In the genomic region with DNA sequence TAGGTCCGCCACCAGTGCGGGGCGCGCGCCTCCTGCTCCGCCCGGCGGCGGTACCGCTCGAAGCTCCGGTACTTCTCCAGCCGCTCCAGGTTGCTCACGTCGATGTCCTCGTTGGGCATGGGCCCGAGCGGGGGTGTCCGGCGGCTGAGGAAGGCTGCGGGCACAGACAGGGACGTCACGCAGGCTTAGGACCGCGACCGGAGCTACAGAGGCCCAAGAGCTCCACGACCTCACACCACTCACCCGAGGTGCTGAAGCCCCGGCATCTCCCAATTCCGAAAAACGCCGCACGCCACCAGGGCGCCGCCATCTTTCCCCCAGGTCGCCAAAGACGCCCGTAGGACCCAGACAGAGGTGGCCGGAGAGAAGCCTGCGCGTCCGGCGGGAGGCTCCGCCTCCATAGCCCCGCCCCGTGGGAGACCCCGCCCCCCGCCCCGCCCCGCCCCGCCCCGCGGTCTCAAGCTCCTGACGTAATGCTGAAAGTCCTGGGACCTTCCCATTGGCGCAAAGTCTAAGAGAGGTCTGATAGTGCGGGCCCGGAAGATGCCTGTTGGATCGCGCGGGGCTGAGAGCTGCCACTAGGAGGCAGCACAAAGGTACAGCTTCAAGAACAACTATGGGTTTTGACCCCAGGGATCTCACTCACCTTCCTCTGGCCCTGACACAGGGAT, we compare ENCODE assay signal across 8 mouse cellular contexts. TPM values are rescaled to one million over a fixed set of nuclear protein-coding genes. Genes with fewer than 3 reads are reported as not detected.
DNase-seq lines count a peak whose midpoint lies in the region; ATAC-seq and TF ChIP-seq lines count a peak whose summit lies in the region.

A gene (minus strand): TSS at position 401 of the 671 bp plus-strand sequence.

- WGBS in forebrain, embryonic 14.5 days: under 1% methylated on average over 60 of the region's 60 CpGs
- 0% methylated on average over 59 of the region's 60 CpGs for WGBS in neural tube, embryonic 15.5 days

- no peak for TF ChIP-seq EP300 in ES-Bruce4 (IDR thresholded peaks at IDR 0.05; ENCODE audit: insufficient read depth, low read depth, low read length)

- TF ChIP-seq CTCF in ES-Bruce4 (IDR thresholded peaks at IDR 0.05; ENCODE audit: low read depth, low read length): peak; percentile 83

- no peaks in the 10 kb centered on the region for H3K27me3 ChIP-seq in ES-Bruce4 (ENCODE audit: control insufficient read depth, insufficient read depth, low read length, poor library complexity, severe bottlenecking)
- no peaks in the 10 kb centered on the region for H3K27me3 ChIP-seq in forebrain, embryonic 14.5 days (replicated peaks; ENCODE audit: control insufficient read depth, insufficient read depth, low read length)
- no peaks in the 10 kb centered on the region for H3K27me3 ChIP-seq in neural tube, embryonic 15.5 days (replicated peaks)

- intact Hi-C loops in heart, postnatal 14 days (cut with DNase I): loop anchor here (1.0 to 10.0 kb wide), 2 partner anchors 82 to 326 kb away; a partner anchor contains a TSS

- peak within 1 kb of the TSS; percentile 65 for H3K4me2 ChIP-seq in forebrain, embryonic 14.5 days (ENCODE audit: low read length)
- H3K4me2 ChIP-seq in neural tube, embryonic 15.5 days: peak within 1 kb of the TSS; percentile 71

- H3K4me3 ChIP-seq in ES-Bruce4 (ENCODE audit: low read depth, low read length): peak within 1 kb of the TSS; percentile 98
- peak within 1 kb of the TSS; percentile 66 for H3K4me3 ChIP-seq in forebrain, embryonic 14.5 days (ENCODE audit: low read depth, low read length)
- peak within 1 kb of the TSS; percentile 71 for H3K4me3 ChIP-seq in neural tube, embryonic 15.5 days (replicated peaks)

- H3K9me3 ChIP-seq in ES-Bruce4 (replicated peaks; ENCODE audit: control insufficient read depth, insufficient read depth, low read length, poor library complexity, severe bottlenecking): no peaks in the 10 kb centered on the region
- no peaks in the 10 kb centered on the region for H3K9me3 ChIP-seq in forebrain, embryonic 14.5 days (replicated peaks; ENCODE audit: control insufficient read depth, low read length)
- no peaks in the 10 kb centered on the region for H3K9me3 ChIP-seq in neural tube, embryonic 15.5 days (replicated peaks)

- H3K36me3 ChIP-seq in ES-Bruce4 (ENCODE audit: control insufficient read depth, insufficient read depth, low read length, poor library complexity, severe bottlenecking): no peaks in the 10 kb centered on the region
- peaks cover 39% of the 10 kb centered on the region for H3K36me3 ChIP-seq in forebrain, embryonic 14.5 days (ENCODE audit: control insufficient read depth, insufficient read depth, low read length)
- peaks cover 42% of the 10 kb centered on the region for H3K36me3 ChIP-seq in neural tube, embryonic 15.5 days

- peak within 1 kb of the TSS; percentile 42 for H3K27ac ChIP-seq in ES-Bruce4 (ENCODE audit: insufficient read depth, low read length)
- peak within 1 kb of the TSS; percentile 22; the same call in 1 of the 2 replicates for H3K27ac ChIP-seq in forebrain, embryonic 14.5 days (ENCODE audit: low read depth, low read length)
- peak within 1 kb of the TSS; percentile 75 for H3K27ac ChIP-seq in neural tube, embryonic 15.5 days (replicated peaks)

- peaks cover 5% of the 10 kb centered on the region for H3K4me1 ChIP-seq in ES-Bruce4 (ENCODE audit: control insufficient read depth, insufficient read depth, low read length)
- H3K4me1 ChIP-seq in forebrain, embryonic 14.5 days (ENCODE audit: control insufficient read depth, insufficient read depth, low read length): peaks cover 3% of the 10 kb centered on the region; the same call in 1 of the 2 replicates
- peaks cover 25% of the 10 kb centered on the region for H3K4me1 ChIP-seq in neural tube, embryonic 15.5 days

- peak within 1 kb of the TSS; percentile 92 for H3K9ac ChIP-seq in ES-Bruce4 (ENCODE audit: low read depth, poor library complexity, severe bottlenecking)
- H3K9ac ChIP-seq in forebrain, embryonic 14.5 days (ENCODE audit: low read length): peak within 1 kb of the TSS; percentile 75
- H3K9ac ChIP-seq in neural tube, embryonic 15.5 days (replicated peaks): peak within 1 kb of the TSS; percentile 87

- peak; percentile 97 for DNase-seq in forebrain, embryonic 14.5 days (ENCODE audit: low spot score)
- peak; percentile 89 to 91 for DNase-seq in heart, postnatal 14 days
- peak; percentile 91 for DNase-seq in layer of hippocampus, adult 11-12 months (ENCODE audit: low spot score)
- peak; percentile 92 to 94 for DNase-seq in lung, adult 18-20 months
- DNase-seq in testis, postnatal 14 days (ENCODE audit: low spot score): peak; percentile 90

- TF ChIP-seq POLR2A in ES-Bruce4 (IDR thresholded peaks at IDR 0.05; ENCODE audit: insufficient read depth, low read length): no peak

- peak; percentile 81 for ATAC-seq in cerebellum, adult (ENCODE audit: insufficient number of reproducible peaks, low FRiP score, low TSS enrichment)
- ATAC-seq in forebrain, embryonic 14.5 days: peak; percentile 97
- peak; percentile 94 for ATAC-seq in neural tube, embryonic 15.5 days (ENCODE audit: low FRiP score)

RNA-seq across cellular contexts. Expression of the gene that starts here (rescaled TPM):
- polyA plus RNA-seq in ES-Bruce4 (2011; ENCODE audit: insufficient read depth, insufficient read length, low read depth, missing spikeins): 69.3 and 71.6 TPM in 2 replicates
- polyA plus RNA-seq in forebrain, embryonic 14.5 days (2014; fragmentation: Nextera tagmentation; extraction: Ambion mirVana): 79.6 and 83.4 TPM in 2 replicates
- 10 to 100 TPM; 55.5 to 56.3 TPM for total RNA-seq in heart, postnatal 14 days (2021)
- 82.2 and 95.1 TPM in 2 replicates for polyA plus RNA-seq in neural tube, embryonic 15.5 days (2015; fragmentation: Nextera tagmentation; extraction: Ambion mirVana)

Comparison
In these comparisons a context has a peak if more than half of its experiments do, and no peak if none do; other contexts are left out.
1. Peak in every context shown above with its lines: DNase-seq, ATAC-seq, H3K4me3 ChIP-seq and H3K27ac ChIP-seq.
2. H3K27ac ChIP-seq: peak in every context shown above with its lines; median percentile 75 in neural tube, embryonic 15.5 days; 42 in ES-Bruce4; 22 in forebrain, embryonic 14.5 days.